Mouse (Mus musculus) liver, embryonic 14.5 days (tissue): ENCODE results near the gene Iah1. TPM values are rescaled to one million over a fixed set of nuclear protein-coding genes. Genes with fewer than 3 reads are reported as not detected.

Experiments
- ATAC-seq: fragments of 200-750 bp; cut with Nextera tagmentation; 2 replicates; pipeline ENCODE4 v1.8.0; 2017; ENCODE audit warnings: moderate number of reproducible peaks, mild to moderate bottlenecking, moderate library complexity; ENCODE audit not compliant: insufficient read depth
- DNase-seq, 3 experiments: peaks; one replicate each; pipeline ENCODE4 v3.0.0-alpha.2; 2012 to 2013; ENCODE audit warnings: low read depth in 3 of 3, low spot score in 3 of 3
- H3K27ac ChIP-seq: fragments of 300-500 bp; sonication (generic); 2 replicates; pipeline ENCODE4 v1.5.1; 2014; ENCODE audit warnings: moderate library complexity, mild to moderate bottlenecking, control low read depth, inconsistent platforms
- H3K27me3 ChIP-seq: fragments of 300-500 bp; sonication (generic); 2 replicates; pipeline ENCODE4 v1.6.1; 2014; ENCODE audit warnings: mild to moderate bottlenecking, low read length, moderate library complexity; ENCODE audit not compliant: control insufficient read depth, insufficient read depth
- H3K36me3 ChIP-seq: fragments of 300-500 bp; sonication (generic); replicated peaks from 2 replicates; pipeline ENCODE4 v1.6.1; 2014; ENCODE audit warnings: low read depth; ENCODE audit not compliant: control insufficient read depth, insufficient read depth
- H3K4me1 ChIP-seq, 2 experiments: fragments of 200-500 bp in 1 of 2; fragments of 300-500 bp in 1 of 2; sonication (generic) in 1 of 2; replicated peaks; 2 replicates each; pipeline ENCODE4 v1.6.1; 2012 to 2014; ENCODE audit warnings: antibody characterized with exemption in 1 of 2, inconsistent platforms in 1 of 2, low read length in 1 of 2; ENCODE audit not compliant: control insufficient read depth in 2 of 2, insufficient read depth in 2 of 2
- H3K4me2 ChIP-seq: fragments of 300-500 bp; sonication (generic); 2 replicates; pipeline ENCODE4 v1.6.1; 2014; ENCODE audit warnings: low read depth, mild to moderate bottlenecking, control low read depth, moderate library complexity
- H3K4me3 ChIP-seq, 2 experiments: fragments of 200-500 bp in 1 of 2; fragments of 300-500 bp in 1 of 2; sonication (generic) in 1 of 2; 2 replicates each; pipeline ENCODE4 v1.5.1; 2012 to 2014; ENCODE audit warnings: low read depth in 2 of 2, low read length in 2 of 2, mild to moderate bottlenecking in 2 of 2, control low read depth in 1 of 2, inconsistent platforms in 1 of 2, moderate library complexity in 1 of 2; ENCODE audit not compliant: insufficient read depth in 1 of 2
- H3K9ac ChIP-seq: fragments of 300-500 bp; sonication (generic); replicated peaks from 2 replicates; pipeline ENCODE4 v1.6.1; 2014; ENCODE audit warnings: mild to moderate bottlenecking, control low read depth, moderate library complexity
- H3K9me3 ChIP-seq: fragments of 300-500 bp; sonication (generic); 2 replicates; pipeline ENCODE4 v1.6.1; 2016; ENCODE audit warnings: low read length, mixed read lengths; ENCODE audit not compliant: control insufficient read depth
- CTCF ChIP-seq: IDR thresholded peaks from 2 replicates; pipeline ENCODE4 v1.5.1; 2016; ENCODE audit warnings: antibody characterized with exemption, low read depth, control low read depth
- EP300 ChIP-seq: IDR thresholded peaks from 2 replicates; pipeline ENCODE4 v1.6.1; 2016; ENCODE audit warnings: antibody characterized with exemption, low read depth
- WGBS: fragments of 180-500 bp; shearing (Covaris S2); extraction: QIAGEN DNeasy Blood & Tissue Kit; methylation state at CpG from one replicate; pipeline ENCODE4 v1.1.7; 2014; ENCODE audit not compliant: insufficient replicate concordance; 5-methylcytosine and 5-hydroxymethylcytosine counted together
- polyA plus RNA-seq, 2 experiments: library from polyadenylated mRNA; depleted of rRNA in 1 of 2; stranded (reverse) in 1 of 2; unstranded in 1 of 2; fragments of >200 nt; fragmentation: Nextera tagmentation in 1 of 2; extraction: Ambion mirVana in 1 of 2; gene quantifications; 2 replicates each; pipeline versions ENCODE4 v1.2.1 to v1.2.3; 2012 to 2014

The Iah1 gene
- polyA plus RNA-seq, 2 experiments: 27.2 to 34.0 TPM

GRCm38 (mm10) chr12:21331711-21332110 is 15.5 kb downstream of the Iah1 start:
- H3K36me3 ChIP-seq: peaks cover 33% of the 10 kb centered on the region
- 78% methylated on average over 6 of the region's 6 CpGs for WGBS
- no peaks in the 10 kb centered on the region for H3K9me3 ChIP-seq
- no peaks in the 10 kb centered on the region for H3K4me1 ChIP-seq
- H3K4me3 ChIP-seq: no peak overlapping the region
- no peak overlapping the region for H3K4me2 ChIP-seq
- no peak for ATAC-seq
- no peak overlapping the region for H3K27ac ChIP-seq
- TF ChIP-seq CTCF (no peak), EP300 (no peak)
- DNase-seq: no peak
- no peaks in the 10 kb centered on the region for H3K27me3 ChIP-seq
- H3K9ac ChIP-seq: no peak overlapping the region

- no peak for TF ChIP-seq CTCF
- TF ChIP-seq EP300: no peak
- DNase-seq (no peak), ATAC-seq (no peak)
- no peaks in the 10 kb centered on the region for H3K9me3 ChIP-seq
- no peak overlapping the region for H3K4me2 ChIP-seq
- H3K4me1 ChIP-seq: no peaks in the 10 kb centered on the region
- WGBS: 81% methylated on average over 7 of the region's 7 CpGs
- H3K9ac ChIP-seq: no peak overlapping the region
- no peaks in the 10 kb centered on the region for H3K27me3 ChIP-seq
- no peak overlapping the region for H3K4me3 ChIP-seq
- peaks cover 28% of the 10 kb centered on the region for H3K36me3 ChIP-seq
- no peak overlapping the region for H3K27ac ChIP-seq
Observed at GRCm38 (mm10) chr12:21333021-21333420, 16.8 kb downstream of the Iah1 start.

- WGBS: 81% methylated on average over 5 of the region's 5 CpGs
- TF ChIP-seq EP300 (no peak), CTCF (no peak)
- ATAC-seq: no peak
Observed at GRCm38 (mm10) chr12:21333766-21334165, 17.6 kb downstream of the Iah1 start.

GRCm38 (mm10) chr12:21335869-21336268 is 19.7 kb downstream of the Iah1 start:
- ATAC-seq (no peak), DNase-seq (no peak)
- Histone ChIP-seq H3K9me3 (no peaks in the 10 kb centered on the region), H3K4me2 (no peak overlapping the region), H3K9ac (no peak overlapping the region), H3K4me3 (no peak overlapping the region), H3K36me3 (peaks cover 16% of the 10 kb centered on the region), H3K27ac (no peak overlapping the region), H3K4me1 (no peaks in the 10 kb centered on the region), H3K27me3 (no peaks in the 10 kb centered on the region)
- 67% methylated on average over 7 of the region's 7 CpGs for WGBS
- TF ChIP-seq EP300 (no peak), CTCF (no peak)

More at GRCm38 (mm10) chr12:21333766-21334165, 17.6 kb downstream of the Iah1 start:
- Histone ChIP-seq H3K4me1 (no peaks in the 10 kb centered on the region), H3K27me3 (no peaks in the 10 kb centered on the region), H3K4me3 (no peak overlapping the region), H3K36me3 (peaks cover 25% of the 10 kb centered on the region), H3K9ac (no peak overlapping the region), H3K27ac (no peak overlapping the region), H3K9me3 (no peaks in the 10 kb centered on the region), H3K4me2 (no peak overlapping the region)
- DNase-seq: no peak

- TF ChIP-seq CTCF (no peak), EP300 (no peak)
- Histone ChIP-seq H3K4me2 (no peak overlapping the region), H3K36me3 (peaks cover 15% of the 10 kb centered on the region), H3K4me3 (no peak overlapping the region), H3K27ac (no peak overlapping the region), H3K9ac (no peak overlapping the region), H3K9me3 (no peaks in the 10 kb centered on the region), H3K4me1 (no peaks in the 10 kb centered on the region), H3K27me3 (no peaks in the 10 kb centered on the region)
- DNase-seq (no peak), ATAC-seq (no peak)
- WGBS: 83% methylated on average over 5 of the region's 5 CpGs
Observed at GRCm38 (mm10) chr12:21337171-21337570, 21.0 kb downstream of the Iah1 start.
